Mouse (Mus musculus): Measurements from ENCODE around the gene Tef. TPM values are rescaled to one million over a fixed set of nuclear protein-coding genes. Genes with fewer than 3 reads are reported as not detected.

Tef gene
- total RNA-seq, 2 experiments from 2014 or later = 64.1 to 135 TPM

DNA sequence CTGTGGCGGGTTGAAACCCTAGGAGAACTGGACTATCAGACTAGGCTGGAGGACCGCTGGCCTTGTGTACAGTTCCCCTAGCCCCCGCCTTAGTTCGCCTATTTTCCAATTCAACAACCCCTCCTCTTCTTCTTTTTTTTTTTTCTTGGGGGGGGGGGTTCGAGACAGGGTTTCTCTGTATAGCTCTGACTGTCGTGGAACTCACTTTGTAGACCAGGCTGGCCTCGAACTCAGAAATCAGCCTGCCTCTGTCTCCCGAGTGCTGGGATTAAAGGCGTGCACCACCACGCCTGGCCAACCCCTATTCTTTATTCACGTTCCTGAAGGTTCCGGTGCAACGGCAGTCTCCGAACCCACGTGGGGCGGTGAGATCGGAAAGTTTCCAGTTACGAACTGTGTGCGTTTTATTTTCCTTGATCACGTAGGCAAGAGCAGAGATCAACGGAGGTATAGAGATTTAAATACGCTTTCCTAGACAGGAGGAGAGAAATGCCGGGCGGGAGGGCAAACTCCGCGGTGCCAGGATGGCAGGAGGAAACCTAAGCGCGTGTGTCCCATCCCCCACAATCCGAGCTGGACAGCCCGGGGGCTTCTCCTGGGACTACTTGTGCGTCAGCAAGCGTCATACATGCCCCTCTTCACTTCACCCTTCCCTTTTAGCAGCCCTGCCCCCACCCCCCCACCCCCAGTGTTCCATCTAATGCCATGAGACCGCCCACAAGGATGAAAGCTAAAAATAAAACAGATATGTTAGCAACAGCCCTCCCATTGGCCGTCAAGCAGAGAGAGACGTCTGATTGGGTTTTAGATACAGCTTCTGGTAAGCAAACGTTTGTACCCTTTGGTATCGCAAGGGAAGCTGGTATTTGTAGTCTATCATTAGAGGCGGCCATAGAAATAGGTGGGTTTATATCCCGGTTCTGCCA lies 57.4 kb downstream of the Tef start:
- intact Hi-C loops (cut with DNase I) = loop anchor here (2.0 to 5.0 kb wide), 2 partner anchors 21 to 47 kb away; no protein-coding TSS in a partner anchor

DNA sequence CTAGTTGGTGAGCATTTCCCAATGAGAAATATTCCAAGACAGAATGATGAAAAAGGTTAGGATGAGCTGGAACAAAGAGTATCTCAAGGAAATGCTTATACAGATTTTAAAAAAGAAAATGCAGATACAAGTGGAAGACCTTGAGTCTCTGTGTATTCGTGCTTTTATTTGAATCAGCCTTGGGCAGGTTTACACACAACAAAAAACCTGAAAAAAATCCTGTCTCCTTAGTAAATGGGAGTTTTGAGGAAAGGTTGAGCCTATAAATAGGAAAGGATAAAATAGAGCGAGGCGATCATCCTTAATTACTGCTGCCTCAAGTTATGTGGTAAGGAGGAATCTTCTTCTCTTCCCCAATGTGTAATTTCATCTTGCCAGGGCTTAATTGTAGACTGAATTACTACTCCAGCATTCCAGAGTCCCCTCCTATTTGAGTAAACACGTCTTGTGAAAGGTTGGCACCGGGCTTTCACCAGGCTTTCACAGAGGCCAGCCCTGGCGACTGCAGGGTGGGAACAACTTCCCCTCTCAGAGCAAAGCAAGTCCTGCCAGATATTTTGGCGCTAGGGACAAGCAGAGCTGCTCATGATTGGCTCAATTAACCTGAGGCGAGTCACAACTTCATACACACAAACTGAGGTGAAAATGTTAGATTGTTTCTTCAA lies 58.4 kb downstream of the Tef start:
- no peak for DNase-seq (ENCODE audit: low spot score)
- intact Hi-C loops (cut with DNase I) = no loop called here

More for the DNA sequence above, 57.4 kb downstream of the Tef start:
- peak; percentile 84 for DNase-seq (ENCODE audit: low spot score)

DNA sequence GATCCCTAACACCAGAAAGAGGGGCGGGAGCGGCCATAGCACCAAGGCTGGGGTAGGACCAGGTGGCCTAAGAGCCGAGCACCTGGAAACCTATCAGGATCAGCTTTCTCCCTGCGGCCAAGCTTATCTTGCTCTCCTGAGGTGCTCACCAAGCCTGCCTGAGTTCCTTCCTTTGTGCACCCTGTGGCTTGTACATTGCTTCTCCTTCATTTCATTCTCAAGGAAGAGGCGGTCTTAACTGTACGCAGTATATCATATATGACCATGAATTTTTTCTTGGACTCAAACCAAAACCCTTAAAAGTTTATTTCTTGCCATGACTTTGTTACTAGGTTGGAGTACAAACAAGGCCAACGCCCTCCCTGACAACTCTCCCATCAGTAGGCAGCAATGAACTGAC lies 62.0 kb downstream of the Tef start:
- no peak for DNase-seq (ENCODE audit: low spot score)
- intact Hi-C loops (cut with DNase I) = no loop called here

DNA sequence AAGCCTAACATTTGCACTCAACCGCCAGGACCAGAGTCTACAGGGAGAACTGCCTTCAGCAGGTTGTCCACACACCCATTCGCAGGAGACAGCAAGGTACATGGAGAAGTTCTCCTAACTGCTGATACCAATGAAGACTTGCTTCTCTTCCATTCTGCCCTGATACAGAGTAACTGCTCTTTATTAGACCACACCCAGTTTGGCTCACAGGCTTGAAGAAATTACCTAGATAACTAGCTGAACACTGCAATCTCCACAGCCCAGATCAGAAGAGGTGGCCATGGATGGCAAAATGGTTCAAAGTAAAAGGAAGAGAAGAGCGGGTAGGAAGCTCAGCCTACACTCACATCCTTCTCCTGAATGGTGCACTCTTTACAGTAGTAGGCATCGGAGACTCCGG lies 67.8 kb downstream of the Tef start:
- intact Hi-C loops (cut with DNase I) = no loop called here
- DNase-seq (ENCODE audit: low spot score) = no peak

DNA sequence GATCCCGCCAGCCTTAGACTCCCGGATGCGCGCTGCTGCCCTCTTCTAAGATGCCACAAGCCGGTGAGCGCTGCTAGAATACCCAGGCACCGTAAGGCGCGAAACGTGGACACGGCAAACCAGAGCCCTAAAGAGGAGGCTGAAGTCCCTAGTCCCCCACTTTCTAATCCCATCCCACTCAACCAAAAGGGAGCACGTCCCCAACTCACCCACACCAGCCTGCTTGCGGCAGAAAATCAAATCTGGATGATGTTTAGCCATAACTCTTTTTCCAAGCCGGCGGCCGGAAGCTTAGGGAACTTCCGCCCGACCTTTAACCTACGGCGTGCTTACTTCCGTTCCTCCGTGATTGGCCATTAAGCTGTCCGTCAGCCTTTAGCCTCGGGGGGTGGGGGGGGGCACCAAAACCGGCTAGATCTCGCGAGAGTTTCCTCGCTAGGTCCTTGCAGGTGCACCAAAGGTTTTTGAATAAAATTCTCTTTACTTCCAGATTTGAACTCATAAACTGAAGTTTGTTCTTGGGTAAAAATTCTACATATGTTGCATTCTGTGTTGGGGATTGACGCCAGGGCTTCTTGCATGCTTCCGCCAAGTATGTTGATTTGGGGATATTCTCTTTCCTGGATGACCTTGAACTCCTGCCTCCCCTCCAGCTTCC lies 69.5 kb downstream of the Tef start, which contains the start of gene Phf5a:
Gene Phf5a (minus strand): TSS at position 308 of the 658 bp plus-strand sequence.
- DNase-seq (ENCODE audit: low spot score) = peak; percentile 76
- intact Hi-C loops (cut with DNase I) = no loop called here

DNA sequence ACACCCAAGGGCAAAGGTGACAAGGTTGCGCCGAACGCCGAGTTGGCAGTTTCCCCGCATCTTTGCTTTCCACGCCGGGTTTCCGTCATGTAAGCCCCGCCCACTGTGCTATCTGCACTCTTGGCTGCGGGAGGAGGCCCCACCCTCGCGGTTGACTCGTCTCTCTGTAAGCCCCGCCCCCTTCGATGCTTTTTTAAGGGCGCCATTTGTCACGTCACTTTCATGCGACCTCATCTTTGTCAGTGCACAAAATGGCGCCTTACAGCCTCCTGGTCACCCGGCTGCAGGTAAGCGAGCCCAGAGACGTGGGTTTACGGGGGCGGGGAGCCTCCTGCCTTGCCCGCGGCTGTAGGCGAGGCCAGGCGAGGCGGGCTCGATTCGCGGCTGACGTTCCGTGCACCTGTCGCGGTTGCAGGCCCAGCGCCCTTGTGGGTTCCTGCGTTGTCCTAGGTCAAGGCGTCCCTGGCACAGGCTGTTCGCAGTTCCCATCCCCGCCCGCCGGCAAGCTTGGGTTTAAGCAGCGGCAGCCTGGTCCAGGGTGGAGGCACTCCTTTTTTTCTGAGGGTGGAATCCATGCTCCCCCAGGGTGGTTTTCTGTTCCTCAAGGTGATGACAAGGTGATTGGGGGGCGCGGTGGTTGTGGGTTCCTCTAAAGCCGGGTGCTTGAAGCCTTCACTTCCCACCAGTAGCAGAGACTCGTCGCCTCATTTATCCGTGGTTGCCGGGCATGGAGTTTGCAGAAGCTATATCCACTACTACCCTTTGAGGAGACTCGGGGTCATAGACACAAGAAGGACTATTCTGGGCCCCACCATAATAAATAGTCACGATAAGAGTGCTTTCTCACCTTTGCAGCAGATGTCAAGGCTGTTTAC lies 70.3 kb downstream of the Tef start, which contains the start of gene Aco2:
Gene Aco2 (plus strand): TSS at position 48 of the 875 bp plus-strand sequence.
- DNase-seq (ENCODE audit: low spot score) = peak; percentile 97
- intact Hi-C loops (cut with DNase I) = no loop called here

Other genes with a start within 250 kb of the Tef start
- gene Ep300, start 217.1 kb upstream of the Tef start, total RNA-seq (2021) = 10 to 100 TPM; 35.4 to 51.9 TPM
- gene L3mbtl2, start 138.5 kb upstream of the Tef start, total RNA-seq (2021) = 10 to 100 TPM in 1 of 2 experiments, 1 to 10 TPM in 1; 9.6 to 10.8 TPM
- 1 to 10 TPM; 1.3 to 1.6 TPM for gene Chadl, start 105.1 kb upstream of the Tef start, total RNA-seq (2021)
- gene Zc3h7b, start 57.4 kb upstream of the Tef start, total RNA-seq (2021) = 10 to 100 TPM; 70.3 to 72.9 TPM
- gene Rangap1, start 56.9 kb upstream of the Tef start, total RNA-seq (2021) = 10 to 100 TPM; 22.7 to 27.5 TPM
- gene Tob2, start 56.4 kb downstream of the Tef start, total RNA-seq (2021) = 10 to 100 TPM; 66.9 to 95.5 TPM
- 10 to 100 TPM; 29.7 to 38.0 TPM for gene Phf5a, start 69.5 kb downstream of the Tef start, total RNA-seq (2021)
- gene Aco2, start 69.9 kb downstream of the Tef start, total RNA-seq (2021) = 1,000 to 10,000 TPM; 2,060 to 2,092 TPM
- gene Polr3h, start 123.8 kb downstream of the Tef start, total RNA-seq (2021) = 1 to 10 TPM; 6.7 to 7.0 TPM
- gene Csdc2, start 134.3 kb downstream of the Tef start, total RNA-seq (2021) = 10 to 100 TPM; 73.5 to 87.5 TPM
- 10 to 100 TPM; 26.6 to 27.0 TPM for gene Pmm1, start 158.5 kb downstream of the Tef start, total RNA-seq (2021)
- not detected for gene 1700029P11Rik, start 178.1 kb downstream of the Tef start, total RNA-seq (2021)
- 10 to 100 TPM; 21.4 to 23.5 TPM for gene Xrcc6, start 185.4 kb downstream of the Tef start, total RNA-seq (2021)
- gene Desi1, start 231.4 kb downstream of the Tef start, total RNA-seq (2021) = 10 to 100 TPM; 24.4 to 25.9 TPM
- gene Snu13, start 245.2 kb downstream of the Tef start, total RNA-seq (2021) = 10 to 100 TPM; 48.2 to 52.5 TPM